Mouse (Mus musculus): ENCODE results near the gene Tex101.
A peak's percentile ranks its signal among the peaks of the same experiment; 100 is the strongest.
"Not testable (repeated sequence)": the region's sequence is repeated elsewhere in the genome, so short reads cannot be mapped to it uniquely, and the experiment has no call there.

The Tex101 gene

GRCm38 (mm10) chr7:24636264-24636663, 40.2 kb downstream of the Tex101 start, which contains the start of gene Lypd3:
Lypd3 (plus strand) TSS chr7:24636550.
- DNase-seq (ENCODE audit: low read depth, low spot score) = no peak

- no peak for DNase-seq (ENCODE audit: low read depth, low spot score)
Measured at GRCm38 (mm10) chr7:24630116-24630880, 46.2 kb downstream of the Tex101 start.

GRCm38 (mm10) chr7:24629672-24630071, 46.8 kb downstream of the Tex101 start:
- no peak for DNase-seq (ENCODE audit: low read depth, low spot score)

- DNase-seq (ENCODE audit: low read depth, low spot score) = peak; percentile 73
Measured at GRCm38 (mm10) chr7:24628685-24629610, 47.5 kb downstream of the Tex101 start.

- DNase-seq (ENCODE audit: low read depth, low spot score) = no peak
Measured at GRCm38 (mm10) chr7:24622967-24623366, 53.5 kb downstream of the Tex101 start.

GRCm38 (mm10) chr7:24621193-24621592, 55.3 kb downstream of the Tex101 start:
- DNase-seq (ENCODE audit: low read depth, low spot score) = no peak

- DNase-seq (ENCODE audit: low read depth, low spot score) = no peak
Measured at GRCm38 (mm10) chr7:24619671-24620397, 56.6 kb downstream of the Tex101 start.

- DNase-seq (ENCODE audit: low read depth, low spot score) = not testable (repeated sequence)
Measured at GRCm38 (mm10) chr7:24618374-24618773, 58.1 kb downstream of the Tex101 start.
